Mouse (Mus musculus): ENCODE results near the gene Sap30. TPM values are rescaled to one million over a fixed set of nuclear protein-coding genes. Genes with fewer than 3 reads are reported as not detected.
A peak's percentile ranks its signal among the peaks of the same experiment; 100 is the strongest.
"Not testable (repeated sequence)": the region's sequence is repeated elsewhere in the genome, so short reads cannot be mapped to it uniquely, and the experiment has no call there.

The Sap30 gene
- polyA plus RNA-seq, 1 experiment from 2014 or later = 50.6 TPM

- peak overlapping the region; percentile 95 for H3K9ac ChIP-seq
- 0 out of 2 replicates have a peak, but pooled peaks cover 5% of the 10 kb centered on the region for H3K36me3 ChIP-seq
- H3K4me3 ChIP-seq = peak overlapping the region; percentile 82
- ATAC-seq (ENCODE audit: low read depth) = peak; percentile 77
- H3K4me1 ChIP-seq (replicated peaks) = peaks cover 10% of the 10 kb centered on the region
- WGBS = 1% methylated on average over 73 of the region's 96 CpGs
- peak overlapping the region; percentile 99 for H3K27ac ChIP-seq (replicated peaks)
- no peaks in the 10 kb centered on the region for H3K9me3 ChIP-seq
- no peaks in the 10 kb centered on the region for H3K27me3 ChIP-seq
- H3K4me2 ChIP-seq = peak overlapping the region; percentile 65
Observed at GRCm38 (mm10) chr8:57512141-57513056, 24.7 kb upstream of the Sap30 start.

DNA sequence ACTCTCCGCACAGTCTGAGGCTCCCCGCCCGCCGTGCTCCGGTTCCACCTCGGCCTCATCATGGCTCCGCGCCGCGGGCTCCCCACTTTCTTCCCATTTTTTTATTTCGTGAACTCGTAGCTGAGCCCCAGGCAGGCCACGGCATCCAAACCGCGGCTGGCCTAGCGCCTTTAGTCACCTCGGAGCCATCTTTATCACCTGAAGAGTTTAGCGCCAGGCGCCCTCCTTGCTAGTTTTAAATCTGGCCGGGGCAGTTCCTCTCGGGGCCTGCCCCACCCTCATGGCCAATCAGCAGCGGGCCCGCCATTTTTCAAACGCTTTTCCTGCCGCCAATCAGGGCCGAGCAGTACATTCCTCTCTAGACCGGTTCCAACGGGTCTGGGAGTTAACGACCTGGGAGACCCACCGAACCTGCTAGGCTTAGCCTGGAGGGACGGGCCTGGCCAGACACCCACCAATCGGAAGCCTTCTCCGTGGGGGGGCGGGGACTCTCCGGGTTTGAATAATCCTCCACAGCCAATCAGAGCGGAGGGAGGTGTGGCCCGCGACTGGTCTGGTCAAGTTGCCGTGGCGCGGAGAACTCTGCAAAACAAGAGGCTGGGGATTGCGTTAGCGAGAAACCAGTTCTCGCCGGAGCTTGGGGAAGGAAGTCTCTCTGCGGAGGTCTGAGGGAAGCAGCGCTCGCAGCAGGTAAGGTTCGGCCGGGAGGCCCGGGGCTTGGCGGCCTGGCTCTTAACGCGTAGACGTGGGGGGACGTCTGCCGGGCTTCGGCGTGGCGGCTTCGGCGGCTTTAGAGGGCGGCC lies 23.9 kb upstream of the Sap30 start, which contains the start of gene Hmgb2:
Gene Hmgb2, plus strand, starts transcription at position 592 of the 803 bp plus-strand sequence.
- Histone ChIP-seq H3K27ac (replicated peaks) (peak within 1 kb of the TSS; percentile 99), H3K4me2 (peak within 1 kb of the TSS; percentile 95), H3K4me1 (replicated peaks) (peaks cover 10% of the 10 kb centered on the region), H3K27me3 (no peaks in the 10 kb centered on the region), H3K36me3 (0 out of 2 replicates have a peak, but pooled peaks cover 5% of the 10 kb centered on the region), H3K4me3 (peak within 1 kb of the TSS; percentile 82), H3K9me3 (no peaks in the 10 kb centered on the region), H3K9ac (peak within 1 kb of the TSS; percentile 95)
- under 1% methylated on average over 63 of the region's 63 CpGs for WGBS
- ATAC-seq (ENCODE audit: low read depth) = peak; percentile 100

GRCm38 (mm10) chr8:57510791-57511315 lies 23.2 kb upstream of the Sap30 start:
- H3K9me3 ChIP-seq = no peaks in the 10 kb centered on the region
- H3K4me3 ChIP-seq = peak overlapping the region; percentile 82
- WGBS = 2% methylated on average over 31 of the region's 31 CpGs
- peak overlapping the region; percentile 71 for H3K9ac ChIP-seq
- H3K27ac ChIP-seq (replicated peaks) = peak overlapping the region; percentile 64
- no peak for ATAC-seq (ENCODE audit: low read depth)
- H3K4me1 ChIP-seq (replicated peaks) = peaks cover 10% of the 10 kb centered on the region
- H3K36me3 ChIP-seq = no peaks in the 10 kb centered on the region
- no peaks in the 10 kb centered on the region for H3K27me3 ChIP-seq
- peak overlapping the region; percentile 95 for H3K4me2 ChIP-seq

DNA sequence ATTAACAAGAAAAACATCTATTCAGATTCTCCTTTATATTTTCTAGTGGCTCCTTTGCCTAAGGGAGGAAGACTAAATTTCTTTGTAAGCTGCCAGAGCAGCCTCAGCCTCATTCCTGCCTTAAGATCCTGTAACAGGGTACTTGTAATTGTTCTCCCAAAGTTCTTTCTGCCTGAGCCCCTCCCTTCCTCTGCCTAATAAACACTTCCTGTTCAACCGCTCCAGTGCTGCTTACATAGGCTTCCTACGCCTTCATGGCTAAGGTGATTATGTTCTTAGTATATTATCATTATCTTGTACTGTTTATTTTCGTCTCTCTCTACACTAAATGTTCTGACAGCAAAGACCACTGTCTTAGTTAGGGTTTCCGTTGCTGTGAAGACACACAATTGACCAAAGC lies 21.0 kb upstream of the Sap30 start:
- peaks cover 9% of the 10 kb centered on the region for H3K4me1 ChIP-seq (replicated peaks)
- 85% methylated on average over 4 of the region's 4 CpGs for WGBS
- H3K27ac ChIP-seq (replicated peaks) = no peak overlapping the region
- H3K4me2 ChIP-seq = no peak overlapping the region
- no peaks in the 10 kb centered on the region for H3K27me3 ChIP-seq
- H3K4me3 ChIP-seq = no peak overlapping the region
- no peak for ATAC-seq (ENCODE audit: low read depth)
- no peak overlapping the region for H3K9ac ChIP-seq
- no peaks in the 10 kb centered on the region for H3K9me3 ChIP-seq
- H3K36me3 ChIP-seq = no peaks in the 10 kb centered on the region

- H3K36me3 ChIP-seq = no peaks in the 10 kb centered on the region
- no peak overlapping the region for H3K9ac ChIP-seq
- H3K4me3 ChIP-seq = no peak overlapping the region
- ATAC-seq (ENCODE audit: low read depth) = no peak
- H3K27ac ChIP-seq (replicated peaks) = no peak overlapping the region
- no peaks in the 10 kb centered on the region for H3K27me3 ChIP-seq
- no peak overlapping the region for H3K4me2 ChIP-seq
- H3K9me3 ChIP-seq = no peaks in the 10 kb centered on the region
- 88% methylated on average over 4 of the region's 4 CpGs for WGBS
- peaks cover 4% of the 10 kb centered on the region; the same call in 1 of the 2 replicates for H3K4me1 ChIP-seq (replicated peaks)
Observed at GRCm38 (mm10) chr8:57507556-57508063, 19.9 kb upstream of the Sap30 start.

DNA sequence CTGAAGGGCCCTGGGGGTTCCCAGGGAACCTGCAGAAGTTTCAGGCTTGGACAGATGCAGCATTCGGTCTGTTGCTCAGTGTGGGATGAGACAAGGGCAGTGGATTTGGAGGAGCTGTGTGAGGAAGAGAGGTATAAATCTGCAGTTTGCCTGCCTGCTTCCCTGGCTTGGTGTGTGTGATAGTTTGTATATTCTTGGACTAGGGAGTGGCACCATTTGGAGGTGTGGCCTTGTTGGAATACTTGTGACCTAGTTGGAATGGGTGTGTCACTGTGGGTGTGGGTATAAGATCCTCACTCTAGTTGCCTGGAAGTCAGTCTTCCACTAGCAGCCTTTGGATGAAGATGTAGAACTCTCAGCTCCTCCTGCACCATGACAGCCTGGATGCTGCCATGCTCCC lies 17.8 kb upstream of the Sap30 start:
- 90% methylated on average over 1 of the region's 1 CpGs for WGBS
- H3K9ac ChIP-seq; H3K36me3 ChIP-seq; H3K27me3 ChIP-seq; H3K4me3 ChIP-seq; ATAC-seq (ENCODE audit: low read depth); H3K9me3 ChIP-seq; H3K4me2 ChIP-seq; H3K27ac ChIP-seq (replicated peaks); H3K4me1 ChIP-seq (replicated peaks): not testable (repeated sequence)

- Histone ChIP-seq H3K27ac (replicated peaks) (no peak overlapping the region), H3K27me3 (no peaks in the 10 kb centered on the region), H3K4me3 (no peak overlapping the region), H3K36me3 (no peaks in the 10 kb centered on the region), H3K9ac (no peak overlapping the region), H3K4me1 (replicated peaks) (peaks cover 8% of the 10 kb centered on the region), H3K9me3 (no peaks in the 10 kb centered on the region), H3K4me2 (no peak overlapping the region)
- 52% methylated on average over 5 of the region's 5 CpGs for WGBS
- ATAC-seq (ENCODE audit: low read depth) = 0 out of 2 replicates have a peak, but pooled peaks have one; percentile 41
Observed at GRCm38 (mm10) chr8:57503641-57504040, 16.0 kb upstream of the Sap30 start.

DNA sequence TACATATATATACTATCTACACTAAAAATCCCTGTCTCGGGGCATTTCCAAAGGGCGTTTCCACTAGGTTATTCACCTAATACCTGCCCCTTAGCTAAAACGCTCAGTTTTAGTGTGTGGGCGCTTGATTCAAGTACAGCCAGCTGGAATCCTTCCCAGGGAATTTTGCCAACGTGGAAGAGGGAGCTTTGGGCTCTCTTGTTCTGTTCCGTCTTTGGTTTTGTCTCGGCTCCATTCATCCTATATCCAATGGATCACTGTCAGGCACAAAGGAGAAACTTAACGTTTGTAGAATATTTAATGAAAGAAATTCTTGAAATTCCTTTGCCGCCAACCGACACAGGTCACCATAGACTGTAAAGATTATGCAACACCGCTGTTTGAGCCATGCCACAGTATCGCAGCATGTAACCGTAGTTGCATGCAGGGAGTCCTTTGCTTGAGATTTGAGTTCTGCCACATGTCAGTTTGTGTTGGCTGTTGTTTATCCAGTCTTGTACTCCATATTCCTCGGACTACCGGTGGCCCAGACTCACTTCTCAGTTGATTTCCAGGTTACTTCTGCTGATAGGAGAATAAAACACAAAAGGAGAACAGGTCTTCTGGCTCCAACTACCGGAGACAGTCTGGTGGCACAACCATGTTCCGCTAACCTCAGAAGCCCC lies 11.3 kb upstream of the Sap30 start:
- WGBS = 38% methylated on average over 17 of the region's 17 CpGs
- peak overlapping the region; percentile 37 for H3K4me2 ChIP-seq

DNA sequence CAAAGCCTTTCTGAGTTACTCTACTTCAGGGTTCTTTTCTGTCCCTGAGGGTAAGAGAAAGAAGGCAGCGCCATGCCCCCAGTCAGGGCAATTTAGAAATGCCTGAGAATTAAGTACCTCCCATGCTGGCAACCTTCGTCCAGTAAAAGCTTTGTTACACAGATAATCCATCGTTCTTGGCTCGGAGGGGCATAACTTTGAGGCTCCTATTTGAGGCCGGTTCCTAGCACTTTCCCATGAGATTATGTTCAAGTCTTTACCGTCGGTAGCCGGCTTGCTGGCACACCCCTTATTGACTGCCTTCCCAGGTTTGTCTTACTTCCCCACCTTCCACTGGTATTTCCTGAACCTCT lies 10.8 kb upstream of the Sap30 start:
- Histone ChIP-seq H3K4me1 (replicated peaks) (peaks cover 11% of the 10 kb centered on the region), H3K4me3 (no peak overlapping the region), H3K4me2 (peak overlapping the region; percentile 37), H3K9ac (no peak overlapping the region; the same call in 1 of the 2 replicates), H3K27ac (replicated peaks) (no peak overlapping the region), H3K27me3 (no peaks in the 10 kb centered on the region), H3K9me3 (no peaks in the 10 kb centered on the region), H3K36me3 (no peaks in the 10 kb centered on the region)
- WGBS = 38% methylated on average over 8 of the region's 8 CpGs
- ATAC-seq (ENCODE audit: low read depth) = no peak; the same call in 1 of the 2 replicates

More for the DNA sequence above, 11.3 kb upstream of the Sap30 start:
- no peaks in the 10 kb centered on the region for H3K27me3 ChIP-seq
- H3K36me3 ChIP-seq = no peaks in the 10 kb centered on the region
- H3K4me1 ChIP-seq (replicated peaks) = peaks cover 11% of the 10 kb centered on the region
- no peaks in the 10 kb centered on the region for H3K9me3 ChIP-seq
- no peak overlapping the region for H3K4me3 ChIP-seq
- H3K27ac ChIP-seq (replicated peaks) = no peak overlapping the region; the same call in 1 of the 2 replicates
- H3K9ac ChIP-seq = no peak overlapping the region; the same call in 1 of the 2 replicates
- ATAC-seq (ENCODE audit: low read depth) = peak; percentile 67

DNA sequence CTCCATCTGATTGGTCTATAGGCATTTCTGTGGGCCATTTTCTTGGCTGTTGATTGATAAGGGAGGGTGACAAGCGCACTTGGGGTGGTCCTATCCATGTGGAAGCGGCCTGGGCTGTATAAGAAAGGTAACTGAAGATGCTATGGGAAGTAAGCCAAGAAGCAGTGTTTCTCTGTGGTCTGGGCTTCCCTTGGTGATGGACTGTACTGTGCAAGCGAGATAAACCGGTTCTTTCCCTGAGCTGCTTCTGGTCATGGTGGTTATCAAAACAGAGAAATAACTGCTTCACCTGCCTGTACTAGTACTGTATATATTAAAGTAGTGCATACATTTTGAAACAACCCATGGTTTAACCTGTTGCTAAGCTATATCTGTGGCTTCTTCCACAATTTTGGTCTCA lies 4.2 kb upstream of the Sap30 start:
- Histone ChIP-seq H3K9me3 (no peaks in the 10 kb centered on the region), H3K27ac (replicated peaks) (no peak overlapping the region), H3K4me1 (replicated peaks) (peaks cover 6% of the 10 kb centered on the region; the same call in 1 of the 2 replicates), H3K27me3 (no peaks in the 10 kb centered on the region), H3K9ac (no peak overlapping the region), H3K4me3 (no peak overlapping the region), H3K4me2 (no peak overlapping the region), H3K36me3 (no peaks in the 10 kb centered on the region)
- WGBS = 95% methylated on average over 4 of the region's 4 CpGs
- ATAC-seq (ENCODE audit: low read depth) = no peak

DNA sequence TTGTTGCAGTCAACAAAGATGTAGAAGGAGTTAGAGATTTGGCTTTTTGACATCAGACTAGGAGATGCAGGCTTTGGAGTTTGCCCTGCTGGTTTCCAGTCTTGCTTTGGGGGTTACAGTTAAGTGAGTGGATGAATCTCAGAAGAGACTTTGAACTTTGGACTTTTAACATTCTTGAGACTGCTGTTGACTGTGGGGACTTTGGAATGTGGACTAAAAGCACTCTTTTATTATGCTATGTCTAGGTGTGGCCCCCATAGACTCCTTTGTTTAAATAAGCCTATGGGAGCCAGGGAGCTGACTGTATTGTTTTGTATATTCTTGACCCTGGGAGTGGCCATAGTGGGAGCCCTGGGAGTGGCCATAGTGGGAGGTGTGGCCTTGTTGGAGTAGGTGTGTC lies 2.2 kb upstream of the Sap30 start:
- Histone ChIP-seq H3K4me3 (no peak overlapping the region), H3K27me3 (no peaks in the 10 kb centered on the region), H3K36me3 (no peaks in the 10 kb centered on the region), H3K9ac (no peak overlapping the region), H3K4me1 (replicated peaks) (peaks cover 17% of the 10 kb centered on the region), H3K9me3 (no peaks in the 10 kb centered on the region), H3K4me2 (no peak overlapping the region), H3K27ac (replicated peaks) (no peak overlapping the region)
- ATAC-seq (ENCODE audit: low read depth) = no peak
